Mouse (Mus musculus): ENCODE results near the gene Scrn3.

The Scrn3 gene

GRCm38 (mm10) chr2:73385641-73386355 is 73.4 kb downstream of the Scrn3 start:
- peak; percentile 28 for DNase-seq (ENCODE audit: low spot score)

GRCm38 (mm10) chr2:73386356-73387046 is 74.1 kb downstream of the Scrn3 start, which contains the start of gene Gpr155:
Gene Gpr155 (minus strand): TSS chr2:73386572.
- DNase-seq (ENCODE audit: low spot score) = peak; percentile 100
